Mouse (Mus musculus) adrenal gland, adult 2 months (tissue): ENCODE data around the gene Ezr. TPM values are rescaled to one million over a fixed set of nuclear protein-coding genes. Genes with fewer than 3 reads are reported as not detected.

Experiments
- DNase-seq: peaks from one replicate; pipeline ENCODE4 v3.0.0; 2021
- long read RNA-seq: library from polyadenylated mRNA; stranded (forward); transcript quantifications from one replicate; pipeline ENCODE4 v2.0.0, GENCODE M21; 2021
- polyA plus RNA-seq: library from polyadenylated mRNA; depleted of rRNA; stranded (reverse); fragments of >200 nt; gene quantifications from 2 replicates; pipeline ENCODE4 v1.2.3, GENCODE M21; 2012; rRNA removed
- total RNA-seq, 2 experiments: library from RNA; stranded (reverse); gene quantifications; 2 replicates each; pipeline ENCODE4 v1.2.3; 2021

Ezr gene
- 10 to 100 TPM; 23.2 to 27.3 TPM for total RNA-seq
- 5.6 and 6.2 TPM in 2 replicates for polyA plus RNA-seq
- long read RNA-seq, transcript Ezr-201 (13 exons, 3,164 nt) = major isoform, 15 of 15 reads
- long read RNA-seq, partial matches to known transcripts = 0 of 15 reads
- long read RNA-seq, other reads (novel, unspliced or antisense) = 0 of 15 reads

- DNase-seq = peak; percentile 93
Measured at GRCm38 (mm10) chr17:6782611-6783005, at the start of gene Ezr. Ezr (minus strand) TSS chr17:6782784.

- DNase-seq = no peak
Measured at GRCm38 (mm10) chr17:6830004-6830592, 47.5 kb upstream of the Ezr start.

GRCm38 (mm10) chr17:6828531-6829150 is 46.1 kb upstream of the Ezr start:
- DNase-seq = no peak

GRCm38 (mm10) chr17:6827740-6828461 is 45.3 kb upstream of the Ezr start:
- peak; percentile 95 for DNase-seq

- no peak for DNase-seq
Measured at GRCm38 (mm10) chr17:6827159-6827733, 44.7 kb upstream of the Ezr start.

GRCm38 (mm10) chr17:6816796-6817195 is 34.2 kb upstream of the Ezr start:
- DNase-seq = no peak

GRCm38 (mm10) chr17:6816151-6816550 is 33.6 kb upstream of the Ezr start:
- DNase-seq = no peak

- no peak for DNase-seq
Measured at GRCm38 (mm10) chr17:6814656-6815055, 32.1 kb upstream of the Ezr start.

GRCm38 (mm10) chr17:6812851-6813191 is 30.2 kb upstream of the Ezr start:
- DNase-seq = no peak

GRCm38 (mm10) chr17:6811931-6812850 is 29.6 kb upstream of the Ezr start:
- DNase-seq = no peak

GRCm38 (mm10) chr17:6809331-6809730 is 26.7 kb upstream of the Ezr start:
- DNase-seq = no peak

GRCm38 (mm10) chr17:6808521-6809165 is 26.1 kb upstream of the Ezr start:
- no peak for DNase-seq

- no peak for DNase-seq
Measured at GRCm38 (mm10) chr17:6807827-6808520, 25.4 kb upstream of the Ezr start.

GRCm38 (mm10) chr17:6804853-6805543 is 22.4 kb upstream of the Ezr start:
- no peak for DNase-seq

- no peak for DNase-seq
Measured at GRCm38 (mm10) chr17:6804111-6804510, 21.5 kb upstream of the Ezr start.

GRCm38 (mm10) chr17:6803614-6804013 is 21.0 kb upstream of the Ezr start:
- no peak for DNase-seq

GRCm38 (mm10) chr17:6798392-6799061 is 15.9 kb upstream of the Ezr start:
- DNase-seq = no peak

GRCm38 (mm10) chr17:6797471-6797870 is 14.9 kb upstream of the Ezr start:
- no peak for DNase-seq

- DNase-seq = peak; percentile 58
Measured at GRCm38 (mm10) chr17:6794160-6794751, 11.7 kb upstream of the Ezr start.
